Mouse (Mus musculus) CH12F3 (cell line): ENCODE data around the gene Hsph1.

Experiments
- in situ Hi-C: fragments of 300-500 bp; cut with MboI; formaldehyde crosslinking; loops from 2 replicates; pipeline ENCODE4 v1.14.3; 2020; ENCODE audit warnings: low sequenced_read_pairs

Gene Hsph1

DNA sequence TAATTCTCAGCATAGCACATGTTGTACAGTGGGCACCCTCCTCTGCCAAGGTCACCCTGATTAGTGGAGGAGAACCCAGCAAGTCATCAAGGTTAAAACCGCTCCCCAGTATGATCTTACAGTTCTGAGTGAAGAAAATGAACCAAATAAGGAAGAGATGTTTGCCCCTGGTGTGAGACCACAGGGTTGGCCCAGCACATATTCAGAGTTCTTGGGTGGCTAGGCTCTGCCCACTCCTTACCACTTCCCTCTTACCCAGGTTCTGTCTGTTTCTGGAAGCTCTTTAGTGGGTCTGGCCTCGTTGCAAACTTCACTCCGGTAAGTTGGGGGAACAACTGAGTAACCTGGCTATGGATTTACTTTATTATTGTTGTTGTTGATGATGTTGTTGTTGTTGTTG lies 42.0 kb downstream of the Hsph1 start:
- in situ Hi-C loops: no loop called here

DNA sequence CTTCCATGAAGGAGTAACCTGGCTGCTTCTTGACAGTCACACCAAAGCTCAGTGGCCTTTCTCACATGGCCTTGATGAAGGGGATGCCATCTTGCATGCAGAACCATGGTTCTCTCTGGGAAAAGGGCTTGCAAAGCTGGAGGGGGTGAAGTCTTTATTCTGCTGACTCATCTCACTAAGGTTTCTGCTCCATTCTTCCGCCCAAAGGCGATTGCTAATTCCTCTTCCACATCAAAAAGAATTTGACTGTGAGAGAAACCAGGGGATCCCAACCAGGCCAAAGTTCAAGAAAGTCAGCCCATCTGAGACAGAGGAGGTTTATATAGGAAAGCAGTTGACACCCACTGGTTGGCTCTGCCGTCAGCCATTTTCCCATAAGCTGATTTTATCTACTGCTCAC lies 46.2 kb downstream of the Hsph1 start:
- in situ Hi-C loops: no loop called here

DNA sequence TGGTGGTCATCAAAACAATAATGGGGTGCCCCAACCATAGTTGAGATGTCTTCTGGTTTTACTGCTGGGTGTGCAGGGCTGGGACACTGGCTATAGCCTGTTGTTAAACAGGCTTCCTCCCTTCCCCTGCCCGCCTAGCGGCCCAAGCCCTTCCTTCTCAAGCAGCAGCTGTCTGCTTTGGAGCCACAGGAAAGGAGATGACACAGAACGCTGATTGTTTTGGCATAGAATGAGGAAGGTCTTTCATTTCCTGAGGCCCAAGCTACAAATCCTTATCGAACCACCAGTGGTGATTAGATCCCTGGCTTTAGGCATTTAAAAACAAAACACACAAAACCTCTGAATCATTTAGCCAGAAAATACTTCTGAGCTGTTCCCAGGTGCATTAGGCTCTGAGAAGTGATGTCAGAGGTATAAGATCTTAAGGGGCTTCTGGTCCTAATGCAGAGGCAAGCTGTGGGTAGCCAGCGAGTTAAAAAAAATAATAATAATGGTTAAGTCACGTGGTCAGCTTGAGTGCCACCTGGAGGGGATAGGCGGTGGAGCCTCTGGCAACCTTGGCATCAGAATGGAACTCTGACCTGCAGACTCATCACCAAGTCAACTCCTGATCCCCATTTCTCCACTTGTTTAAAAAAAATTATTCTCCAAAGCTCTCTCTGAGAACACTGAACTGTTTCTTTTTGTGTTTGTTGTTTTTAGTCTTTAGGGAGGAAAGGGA lies 47.2 kb downstream of the Hsph1 start:
- in situ Hi-C loops: no loop called here

DNA sequence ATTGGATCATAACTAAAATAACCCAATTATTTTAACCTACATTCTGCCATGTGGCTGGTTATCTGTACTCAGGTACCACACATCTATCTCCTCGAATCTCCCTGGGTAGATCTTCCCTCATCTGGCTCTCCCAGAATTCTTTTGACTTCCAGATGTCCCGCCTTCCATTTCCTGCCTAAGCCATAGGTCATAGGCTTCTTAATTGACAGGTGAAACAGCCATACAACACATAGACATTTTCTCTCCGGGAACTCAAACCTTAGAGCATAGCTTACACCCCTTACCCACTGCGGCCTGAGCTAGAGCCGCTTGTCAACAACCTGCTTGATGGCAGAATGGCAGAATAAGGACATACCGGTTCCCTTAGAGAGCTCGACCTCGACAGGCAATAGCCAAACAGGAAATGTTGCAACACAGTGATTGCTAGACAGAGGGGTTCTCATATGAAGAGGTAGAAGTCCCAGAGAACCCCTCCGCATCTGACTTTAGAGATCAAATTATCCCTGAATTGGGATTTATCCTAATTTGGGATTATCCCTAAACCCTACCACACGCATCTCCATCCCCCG lies 48.8 kb downstream of the Hsph1 start:
- in situ Hi-C loops: no loop called here

DNA sequence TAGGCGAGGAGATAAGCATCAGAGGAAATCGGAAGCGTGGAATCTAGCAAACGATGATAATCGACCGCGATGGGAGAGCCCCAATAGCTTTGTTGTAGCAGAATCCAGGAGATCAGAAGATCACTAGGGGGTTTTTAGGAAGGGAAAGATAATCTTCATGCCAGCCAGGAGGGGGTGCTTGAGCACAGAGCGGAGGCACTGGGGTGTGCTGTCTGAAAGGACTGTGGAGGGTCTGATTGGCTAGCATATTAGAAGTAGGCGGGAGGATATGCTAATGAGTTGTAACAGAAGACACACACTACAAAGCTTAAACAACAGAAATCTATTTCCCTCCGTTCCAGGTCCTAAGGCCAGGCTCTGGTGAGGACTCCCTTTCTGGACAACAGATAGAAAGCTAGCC lies 50.3 kb downstream of the Hsph1 start:
- in situ Hi-C loops: no loop called here

DNA sequence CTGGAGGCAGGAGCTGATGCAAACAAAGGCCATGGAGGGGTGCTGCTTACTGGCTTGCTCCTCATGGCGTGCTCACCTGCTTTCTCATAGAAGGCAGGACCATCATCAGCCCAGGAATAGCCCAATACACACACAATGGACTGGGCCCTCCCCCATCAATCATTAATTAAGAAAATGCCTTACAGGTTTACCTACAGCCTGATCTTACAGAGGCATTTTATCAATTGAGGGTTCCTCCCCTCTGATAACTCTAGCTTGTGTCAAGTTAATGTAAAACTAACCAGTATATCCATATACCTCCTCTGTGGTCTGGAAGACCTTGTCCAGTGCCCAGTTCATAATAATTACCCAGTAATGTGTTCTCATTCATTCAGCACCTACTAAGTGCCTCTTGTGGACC lies 50.9 kb downstream of the Hsph1 start:
- in situ Hi-C loops: no loop called here

DNA sequence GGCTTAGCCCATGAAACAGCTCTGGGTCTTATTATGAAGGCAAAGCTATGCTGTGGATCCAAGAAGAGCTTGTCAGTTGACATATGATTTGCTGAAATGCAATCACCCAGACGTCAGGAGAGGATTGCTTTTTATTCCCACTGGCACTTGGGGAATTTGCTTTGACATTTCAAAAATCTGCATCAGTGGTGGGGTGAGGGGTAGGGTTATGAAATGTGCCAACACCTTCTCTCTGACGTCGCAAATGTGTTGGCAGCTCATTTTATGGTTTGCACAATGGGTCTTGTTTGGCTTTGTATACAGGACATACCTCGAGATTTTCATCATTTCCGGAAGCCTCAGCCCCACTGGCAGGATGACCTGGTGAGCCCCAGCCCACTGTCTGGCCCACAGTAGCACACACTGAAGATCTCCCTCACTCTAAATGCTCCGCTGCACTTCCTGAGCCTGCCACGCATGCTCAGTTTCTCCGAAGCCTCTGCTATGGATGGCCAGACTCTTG lies 52.0 kb downstream of the Hsph1 start:
- in situ Hi-C loops: no loop called here

DNA sequence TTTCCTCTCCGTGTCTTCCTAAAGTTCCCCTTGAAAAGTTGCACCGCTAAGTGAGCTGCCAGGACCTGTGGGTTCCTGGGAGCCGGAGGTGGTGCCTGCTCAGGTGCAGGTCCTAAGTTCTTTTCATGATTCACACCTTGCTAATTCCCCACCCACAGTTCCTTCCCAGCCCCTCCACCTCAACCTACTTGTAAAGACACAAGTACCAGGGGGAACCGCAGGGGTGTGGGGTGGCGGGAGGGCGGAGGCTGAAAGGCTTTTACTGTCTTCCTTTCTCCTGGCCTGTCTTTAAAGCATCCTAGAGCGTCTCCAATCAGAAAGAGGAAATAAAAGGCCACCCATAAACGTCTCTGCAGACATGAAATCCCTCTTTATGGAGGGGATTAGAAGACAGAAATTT lies 52.7 kb downstream of the Hsph1 start:
- in situ Hi-C loops: no loop called here

DNA sequence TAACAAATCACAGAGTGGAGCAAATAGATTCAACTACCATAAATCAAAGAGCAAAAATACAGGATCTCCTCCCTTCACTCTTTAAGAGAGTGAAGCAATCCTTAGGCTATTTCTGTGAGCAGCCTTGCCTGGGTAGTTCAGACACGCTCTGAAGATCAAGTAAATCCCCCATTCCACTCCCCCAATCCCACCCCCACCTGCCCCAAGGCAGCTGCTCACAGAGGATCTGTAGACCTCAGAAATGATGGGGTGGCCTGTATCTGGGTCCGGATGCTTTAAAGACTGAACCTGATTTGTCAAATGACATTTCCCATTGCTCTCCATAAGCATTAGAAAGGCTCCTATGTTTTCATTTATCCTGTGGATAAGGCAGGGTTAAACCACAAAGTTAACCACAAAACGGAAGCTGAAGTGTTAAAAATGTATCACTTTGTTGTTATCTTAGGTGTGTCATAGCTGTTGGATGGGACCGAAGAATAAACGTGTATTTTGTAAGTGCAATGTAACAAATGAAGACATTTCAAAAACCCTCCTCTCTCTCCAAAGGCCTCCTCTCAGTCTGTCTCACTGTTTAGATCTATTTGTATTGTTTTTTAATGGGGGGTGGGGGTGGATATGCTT lies 53.4 kb downstream of the Hsph1 start:
- in situ Hi-C loops: no loop called here

DNA sequence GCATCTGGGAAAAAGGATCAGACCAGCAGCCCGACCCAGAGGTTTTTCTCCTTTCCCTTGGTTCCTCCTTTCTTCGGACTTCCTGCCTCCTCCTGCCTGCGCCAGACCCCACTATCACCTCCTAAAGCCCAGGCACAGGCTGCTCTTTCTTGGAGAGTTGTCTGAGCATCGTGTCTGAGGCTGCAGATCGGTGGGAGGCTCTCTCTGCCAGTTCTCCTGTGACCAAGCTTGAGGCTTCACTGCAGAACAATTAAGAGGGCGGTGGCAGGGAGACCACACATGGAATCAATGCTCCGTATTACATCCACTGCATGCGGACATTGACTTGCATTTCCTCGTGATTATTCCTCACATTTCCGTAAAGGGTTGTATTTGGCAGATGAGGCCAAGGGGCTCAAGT lies 58.7 kb downstream of the Hsph1 start:
- in situ Hi-C loops: no loop called here

DNA sequence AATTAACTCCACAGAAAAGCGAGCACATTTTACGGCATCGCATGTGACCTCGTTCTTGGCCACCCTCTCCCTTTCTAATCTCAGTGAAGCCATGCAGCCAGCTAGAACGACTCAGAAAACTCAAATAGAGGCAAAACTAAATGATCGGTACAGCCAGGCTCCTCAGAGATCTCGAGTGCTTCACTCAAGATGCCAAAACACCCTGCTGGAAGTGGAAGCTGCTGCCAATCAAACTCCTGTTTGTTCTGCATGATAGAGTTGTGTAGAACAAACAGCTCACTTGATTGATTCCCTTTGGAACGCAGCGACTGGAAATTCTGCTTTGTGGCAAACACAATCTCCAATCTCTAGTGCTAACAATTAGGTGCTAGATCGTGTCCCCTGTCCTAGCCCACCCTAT lies 59.2 kb downstream of the Hsph1 start:
- in situ Hi-C loops: no loop called here

DNA sequence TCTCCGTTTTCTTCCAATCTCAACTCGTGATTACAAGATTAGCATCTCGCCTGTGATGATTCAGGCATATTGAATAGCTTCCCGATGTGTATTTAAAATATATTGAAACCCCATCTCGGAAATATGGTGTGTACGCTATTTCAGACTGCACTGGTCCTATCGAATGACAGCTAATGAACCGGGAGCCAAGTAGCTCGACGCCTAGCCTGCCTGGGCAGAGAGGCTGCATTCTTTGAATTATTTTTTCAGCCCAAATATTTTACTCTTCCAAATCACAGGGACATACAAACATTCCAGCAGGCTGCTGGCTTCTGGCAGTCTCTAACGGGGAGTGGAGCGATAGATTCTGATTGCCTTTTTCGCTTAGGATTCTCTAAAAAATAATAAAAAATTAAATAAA lies 67.2 kb downstream of the Hsph1 start:
- in situ Hi-C loops: no loop called here

DNA sequence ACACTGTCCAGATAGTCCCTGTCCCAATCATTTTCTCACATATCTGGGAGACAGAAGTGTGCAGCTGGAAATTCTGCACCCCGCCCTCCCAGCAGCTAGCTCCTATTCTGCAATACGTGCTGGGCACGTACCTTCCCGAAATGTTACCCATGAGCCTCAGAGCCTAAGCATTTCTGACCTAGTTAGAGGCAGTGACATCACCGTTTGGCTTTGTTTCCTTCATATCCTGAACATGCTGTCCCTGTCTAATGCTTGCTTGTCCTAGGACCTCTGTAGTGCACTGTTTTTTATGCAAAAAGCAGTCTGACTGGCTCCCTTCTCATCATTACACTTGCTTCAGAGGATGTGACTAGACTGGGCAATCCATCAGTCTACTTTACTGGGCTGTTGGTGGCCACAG lies 69.2 kb downstream of the Hsph1 start:
- in situ Hi-C loops: no loop called here

DNA sequence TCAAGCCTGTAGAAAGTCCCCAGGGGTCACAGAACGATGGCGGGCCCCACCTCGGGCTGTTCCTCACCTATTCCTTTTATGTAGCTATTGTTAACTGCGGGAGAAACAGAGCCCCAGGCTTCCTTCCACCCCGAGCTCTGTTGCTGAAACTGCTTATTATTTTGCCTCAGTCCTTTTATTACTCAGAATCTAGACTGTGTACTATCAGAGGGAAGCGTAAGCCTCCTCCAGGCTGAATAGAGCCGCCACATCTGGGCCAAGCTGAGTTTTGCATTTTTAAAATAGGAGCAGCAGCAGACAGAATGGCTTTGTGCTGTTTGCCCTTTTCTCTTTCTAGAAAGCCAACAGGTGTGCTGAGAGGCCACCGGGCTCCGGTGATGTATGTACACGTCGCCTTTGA lies 70.2 kb downstream of the Hsph1 start:
- in situ Hi-C loops: no loop called here
